Mouse (Mus musculus) midbrain, embryonic 12.5 days (tissue): ENCODE data around the gene Snx33. TPM values are rescaled to one million over a fixed set of nuclear protein-coding genes. Genes with fewer than 3 reads are reported as not detected.
"Not testable (repeated sequence)": the region's sequence is repeated elsewhere in the genome, so short reads cannot be mapped to it uniquely, and the experiment has no call there.

Experiments used
- ATAC-seq: fragments of 200-750 bp; cut with Nextera tagmentation; 2 replicates; pipeline ENCODE4 v1.8.0; 2017; ENCODE audit warnings: low read depth, moderate TSS enrichment, moderate library complexity; ENCODE audit not compliant: low FRiP score
- H3K27ac ChIP-seq: fragments of 300-500 bp; sonication (generic); replicated peaks from 2 replicates; pipeline ENCODE4 v1.5.1; 2016; ENCODE audit warnings: mild to moderate bottlenecking
- H3K27me3 ChIP-seq: fragments of 300-500 bp; sonication (generic); 2 replicates; pipeline ENCODE4 v1.6.1; 2016; ENCODE audit warnings: mild to moderate bottlenecking
- H3K36me3 ChIP-seq: fragments of 300-500 bp; sonication (generic); 2 replicates; pipeline ENCODE4 v1.6.1; 2016
- H3K4me1 ChIP-seq: fragments of 300-500 bp; sonication (generic); 2 replicates; pipeline ENCODE4 v1.6.1; 2016
- H3K4me2 ChIP-seq: fragments of 300-500 bp; sonication (generic); replicated peaks from 2 replicates; pipeline ENCODE4 v1.6.1; 2016; ENCODE audit warnings: mild to moderate bottlenecking, moderate library complexity
- H3K4me3 ChIP-seq: fragments of 300-500 bp; sonication (generic); 2 replicates; pipeline ENCODE4 v1.5.1; 2016; ENCODE audit warnings: mild to moderate bottlenecking
- H3K9ac ChIP-seq: fragments of 300-500 bp; sonication (generic); replicated peaks from 2 replicates; pipeline ENCODE4 v1.6.1; 2016; ENCODE audit warnings: mild to moderate bottlenecking, moderate library complexity
- H3K9me3 ChIP-seq: fragments of 300-500 bp; sonication (generic); 2 replicates; pipeline ENCODE4 v1.6.1; 2016; ENCODE audit warnings: mild to moderate bottlenecking
- WGBS: fragments of 180-500 bp; shearing (Covaris S2); methylation state at CpG from one replicate; pipeline ENCODE4 v1.1.7; 2016; 5-methylcytosine and 5-hydroxymethylcytosine counted together
- polyA plus RNA-seq: library from polyadenylated mRNA; unstranded; fragments of >200 nt; fragmentation: Nextera tagmentation; extraction: Ambion mirVana; gene quantifications from 2 replicates; pipeline ENCODE4 v1.2.1, GENCODE M21; 2016

Snx33 gene
- polyA plus RNA-seq, 1 experiment from 2014 or later: 7.8 TPM

DNA sequence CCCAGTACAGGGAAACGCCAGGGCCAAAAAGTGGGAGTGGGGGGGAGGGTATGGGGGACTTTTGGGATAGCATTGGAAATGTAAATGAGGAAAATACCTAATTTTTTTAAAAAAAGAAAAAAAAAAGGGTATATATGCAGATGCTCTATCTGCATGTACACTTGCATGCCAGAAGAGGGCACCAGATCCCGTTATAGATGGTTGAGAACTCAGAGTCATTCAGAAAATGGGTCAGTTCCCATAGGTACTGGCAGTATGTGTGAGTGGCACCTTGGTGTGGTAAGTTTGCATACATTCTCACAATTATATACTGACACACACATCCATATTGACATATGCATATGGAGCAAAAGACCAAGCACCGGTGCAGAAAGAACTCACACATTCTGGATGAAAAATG is 19.3 kb upstream of the Snx33 start:
- WGBS: 26% methylated on average over 3 of the region's 3 CpGs
- not testable (repeated sequence) for ATAC-seq

DNA sequence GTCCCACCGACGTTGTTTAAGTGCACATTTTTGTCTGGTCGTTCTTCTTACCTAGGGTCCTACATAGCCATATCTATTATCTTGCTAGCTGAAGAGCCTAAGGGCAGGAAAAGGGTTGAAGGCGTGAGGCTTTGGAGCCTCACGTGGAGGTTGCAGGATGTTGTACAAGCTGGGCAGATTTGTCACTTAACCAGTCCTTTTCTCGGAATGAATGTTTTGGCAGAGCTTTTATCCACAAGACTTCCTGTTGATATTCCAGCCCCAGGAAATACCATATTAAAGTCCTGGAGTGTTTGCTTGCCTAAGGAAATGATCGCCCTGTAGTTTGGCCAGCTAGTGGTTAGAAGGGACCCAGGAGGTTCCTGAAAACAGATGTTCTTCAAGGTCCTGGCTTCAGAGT is 10.2 kb upstream of the Snx33 start:
- Histone ChIP-seq H3K9me3 (no peaks in the 10 kb centered on the region), H3K4me3 (peak overlapping the region; percentile 91), H3K4me1 (peaks cover 19% of the 10 kb centered on the region), H3K27ac (no peak overlapping the region), H3K36me3 (no peaks in the 10 kb centered on the region), H3K27me3 (no peaks in the 10 kb centered on the region), H3K9ac (peak overlapping the region; percentile 87), H3K4me2 (peak overlapping the region; percentile 96)
- no peak for ATAC-seq
- 9% methylated on average over 7 of the region's 7 CpGs for WGBS

More for the DNA sequence above, 19.3 kb upstream of the Snx33 start:
- H3K9me3 ChIP-seq, H3K4me2 ChIP-seq, H3K27me3 ChIP-seq, H3K9ac ChIP-seq, H3K27ac ChIP-seq, H3K36me3 ChIP-seq, H3K4me3 ChIP-seq: not testable (repeated sequence)
- H3K4me1 ChIP-seq: peaks cover 13% of the 10 kb centered on the region; the same call in 1 of the 2 replicates

DNA sequence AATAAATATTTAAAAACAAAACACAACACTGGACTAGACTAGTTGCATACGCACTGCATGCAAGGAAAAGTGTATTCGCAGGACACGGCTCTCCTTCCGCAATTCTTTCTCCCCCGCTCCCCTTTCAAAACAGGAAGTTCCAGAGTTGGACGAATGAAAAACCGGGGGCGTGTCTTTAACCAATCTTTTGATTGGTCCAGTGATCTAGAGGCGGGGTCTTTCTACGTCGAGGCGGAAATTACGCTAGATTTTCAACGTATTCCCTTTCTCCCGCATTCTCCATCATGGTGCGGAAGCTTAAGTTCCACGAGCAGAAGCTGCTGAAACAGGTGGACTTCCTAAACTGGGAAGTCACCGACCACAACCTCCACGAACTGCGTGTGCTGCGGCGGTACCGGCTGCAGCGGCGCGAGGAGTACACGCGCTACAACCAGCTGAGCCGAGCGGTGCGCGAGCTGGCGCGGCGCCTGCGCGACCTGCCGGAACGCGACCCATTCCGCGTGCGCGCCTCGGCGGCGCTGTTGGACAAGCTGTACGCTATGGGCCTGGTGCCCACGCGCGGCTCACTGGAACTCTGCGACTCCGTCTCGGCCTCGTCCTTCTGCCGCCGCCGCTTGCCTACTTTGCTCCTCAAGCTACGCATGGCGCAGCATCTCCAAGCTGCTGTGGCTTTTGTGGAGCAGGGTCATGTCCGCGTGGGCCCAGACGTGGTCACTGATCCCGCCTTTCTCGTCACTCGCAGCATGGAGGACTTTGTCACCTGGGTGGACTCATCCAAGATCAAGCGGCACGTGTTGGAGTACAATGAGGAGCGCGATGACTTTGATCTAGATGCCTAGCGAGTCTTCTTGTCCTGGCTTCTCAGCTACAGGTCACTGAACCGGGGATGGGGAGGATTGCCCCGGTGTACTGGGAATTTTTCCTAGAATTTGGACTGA is 9.3 kb upstream of the Snx33 start, which contains the start of gene Imp3:
Gene Imp3 (plus strand): TSS at position 253 of the 938 bp plus-strand sequence.
- under 1% methylated on average over 73 of the region's 73 CpGs for WGBS
- Histone ChIP-seq H3K9me3 (no peaks in the 10 kb centered on the region), H3K27ac (peak within 1 kb of the TSS; percentile 79), H3K27me3 (no peaks in the 10 kb centered on the region), H3K4me3 (peak within 1 kb of the TSS; percentile 91), H3K9ac (peak within 1 kb of the TSS; percentile 87), H3K4me2 (peak within 1 kb of the TSS; percentile 96), H3K36me3 (no peaks in the 10 kb centered on the region), H3K4me1 (peaks cover 19% of the 10 kb centered on the region)
- peak; percentile 95 for ATAC-seq

DNA sequence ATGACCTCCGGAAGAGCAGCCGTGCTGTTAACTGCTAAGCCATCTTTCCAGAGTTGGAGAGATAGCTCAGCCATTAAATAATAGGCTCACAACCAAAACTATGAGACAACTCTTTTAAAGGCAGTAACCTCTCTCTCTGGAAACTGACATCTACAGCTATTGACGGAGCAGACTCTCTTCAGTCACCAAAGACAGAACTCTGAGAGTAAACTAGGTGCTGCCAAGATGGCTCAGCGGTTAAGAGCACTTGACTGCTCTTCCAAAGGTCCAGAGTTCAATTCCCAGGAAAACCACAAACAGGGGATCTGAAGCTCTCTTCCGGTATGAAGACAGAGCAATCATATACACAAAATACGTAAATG is 8.7 kb upstream of the Snx33 start:
- Histone ChIP-seq H3K27ac (no peak overlapping the region), H3K4me1 (peaks cover 19% of the 10 kb centered on the region), H3K4me3 (peak overlapping the region; percentile 91), H3K4me2 (peak overlapping the region; percentile 48), H3K9me3 (no peaks in the 10 kb centered on the region), H3K27me3 (no peaks in the 10 kb centered on the region), H3K9ac (no peak overlapping the region), H3K36me3 (no peaks in the 10 kb centered on the region)
- ATAC-seq: no peak
- 20% methylated on average over 6 of the region's 6 CpGs for WGBS

DNA sequence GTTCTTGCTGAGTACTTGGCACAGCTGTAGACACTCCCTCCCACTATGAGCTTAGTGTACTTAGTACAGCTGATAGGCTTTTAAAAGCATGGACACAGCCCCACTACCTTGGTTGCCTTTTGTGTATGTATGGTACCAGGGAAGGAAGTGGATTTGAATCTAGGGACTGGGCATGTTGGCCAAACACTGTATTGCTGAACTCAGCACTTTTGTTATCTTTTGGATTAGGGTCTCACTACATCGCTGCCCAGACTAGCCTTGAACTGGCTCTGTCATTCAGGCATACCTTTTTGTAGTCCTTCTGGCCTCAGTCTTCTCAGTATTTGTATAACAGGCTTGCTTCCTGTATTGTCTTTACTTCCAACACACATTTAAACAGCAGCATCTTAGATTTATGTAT is 2.4 kb upstream of the Snx33 start:
- no peak for ATAC-seq
- peaks cover 17% of the 10 kb centered on the region for H3K27me3 ChIP-seq
- no peak overlapping the region for H3K4me2 ChIP-seq
- no peak overlapping the region for H3K27ac ChIP-seq
- H3K9ac ChIP-seq: no peak overlapping the region
- peaks cover 26% of the 10 kb centered on the region for H3K4me1 ChIP-seq
- no peaks in the 10 kb centered on the region for H3K9me3 ChIP-seq
- H3K4me3 ChIP-seq: no peak overlapping the region
- H3K36me3 ChIP-seq: no peaks in the 10 kb centered on the region
- WGBS: 80% methylated on average over 1 of the region's 1 CpGs

DNA sequence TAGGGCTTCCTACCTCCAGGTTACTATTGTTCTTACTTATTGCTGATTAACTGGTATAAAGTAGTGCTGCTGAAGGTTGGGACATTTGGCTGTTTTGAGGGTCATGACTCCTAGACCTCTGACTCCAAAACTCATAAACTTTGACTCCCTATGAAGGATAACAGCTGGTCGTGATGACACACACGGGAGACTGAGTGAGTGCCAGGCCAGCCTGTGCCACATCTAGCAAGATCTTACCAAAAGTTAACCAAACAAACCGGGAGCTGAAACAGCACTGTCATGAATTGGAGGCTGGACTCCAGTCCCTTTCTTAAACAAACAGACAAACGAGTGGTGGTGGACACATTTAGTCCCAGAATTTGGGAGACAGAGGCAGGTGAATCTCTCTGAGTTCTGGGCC is 1.3 kb upstream of the Snx33 start:
- H3K9ac ChIP-seq: no peak overlapping the region
- no peak overlapping the region for H3K27ac ChIP-seq
- H3K36me3 ChIP-seq: no peaks in the 10 kb centered on the region
- 72% methylated on average over 4 of the region's 4 CpGs for WGBS
- H3K4me3 ChIP-seq: no peak overlapping the region
- H3K9me3 ChIP-seq: no peaks in the 10 kb centered on the region
- ATAC-seq: no peak
- H3K4me1 ChIP-seq: peaks cover 36% of the 10 kb centered on the region
- H3K4me2 ChIP-seq: no peak overlapping the region
- peaks cover 17% of the 10 kb centered on the region for H3K27me3 ChIP-seq

DNA sequence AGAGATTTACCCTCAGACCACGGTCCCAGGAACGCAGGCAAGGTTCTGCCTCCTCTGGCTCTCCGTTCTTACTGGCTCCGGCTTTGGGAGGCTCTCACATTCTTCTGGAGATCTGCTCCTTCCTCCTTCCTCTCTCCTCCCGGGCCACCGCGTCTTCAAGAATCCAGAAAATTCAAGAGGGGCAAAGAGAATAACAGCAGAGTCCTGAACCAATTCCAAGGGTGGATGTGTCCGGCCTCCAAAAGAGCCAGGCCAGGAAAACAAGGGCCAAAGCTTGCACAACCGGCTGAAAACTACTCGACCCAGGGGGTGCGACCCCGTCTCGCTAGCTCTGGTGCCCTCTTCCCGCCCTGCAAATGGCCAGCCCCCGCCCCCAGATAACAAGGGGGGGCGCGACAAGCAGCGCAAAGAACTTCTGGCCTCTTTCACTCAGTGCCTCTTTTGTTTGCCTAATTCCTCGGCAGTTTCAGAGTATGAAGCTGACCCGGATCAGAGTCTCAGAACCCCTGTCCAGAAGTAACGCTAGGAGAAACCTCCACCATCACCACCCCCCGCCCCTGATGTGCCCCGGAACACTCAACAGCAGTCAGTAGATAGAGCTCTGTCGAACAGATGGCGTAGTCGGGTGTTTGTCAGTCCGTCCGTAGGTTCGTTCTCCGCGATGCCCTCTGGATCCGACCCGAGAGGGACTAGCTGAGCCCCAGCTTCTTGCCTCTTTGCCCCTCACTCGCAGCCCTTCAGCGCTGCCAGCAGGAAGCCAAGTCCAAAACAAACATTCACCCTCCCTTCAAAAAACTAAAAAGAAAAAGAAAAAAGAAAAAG is 769 bp downstream of the Snx33 start:
- H3K27ac ChIP-seq: peak overlapping the region; percentile 86
- H3K4me2 ChIP-seq: peak overlapping the region; percentile 78
- H3K9me3 ChIP-seq: no peaks in the 10 kb centered on the region
- H3K4me3 ChIP-seq: peak overlapping the region; percentile 70
- peak overlapping the region; percentile 71 for H3K9ac ChIP-seq
- peaks cover 17% of the 10 kb centered on the region for H3K27me3 ChIP-seq
- peaks cover 50% of the 10 kb centered on the region for H3K4me1 ChIP-seq
- peaks cover 2% of the 10 kb centered on the region; the same call in 1 of the 2 replicates for H3K36me3 ChIP-seq
- WGBS: under 1% methylated on average over 35 of the region's 35 CpGs
- ATAC-seq: peak; percentile 53

DNA sequence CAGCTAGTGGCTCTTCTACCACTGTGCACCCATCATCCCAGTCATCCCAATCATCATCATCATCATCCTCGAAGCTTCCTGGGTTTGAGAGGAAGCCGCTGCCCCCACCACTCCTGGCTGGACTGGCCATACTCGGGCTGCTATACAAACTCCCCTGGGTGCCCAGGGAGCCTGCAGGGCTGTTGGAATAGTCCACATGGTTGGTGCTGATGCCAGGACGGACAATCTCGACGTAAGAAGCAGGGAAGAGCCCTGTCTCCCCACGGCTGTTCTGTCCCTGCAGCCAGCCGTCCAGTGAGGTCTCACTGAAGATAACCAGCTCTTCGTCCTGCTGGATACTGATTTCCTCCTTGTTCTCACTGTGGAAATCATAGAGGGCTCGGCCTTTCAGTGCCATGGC is 1.8 kb downstream of the Snx33 start:
- H3K4me2 ChIP-seq: peak overlapping the region; percentile 78
- peak overlapping the region; percentile 70; the same call in 1 of the 2 replicates for H3K4me3 ChIP-seq

DNA sequence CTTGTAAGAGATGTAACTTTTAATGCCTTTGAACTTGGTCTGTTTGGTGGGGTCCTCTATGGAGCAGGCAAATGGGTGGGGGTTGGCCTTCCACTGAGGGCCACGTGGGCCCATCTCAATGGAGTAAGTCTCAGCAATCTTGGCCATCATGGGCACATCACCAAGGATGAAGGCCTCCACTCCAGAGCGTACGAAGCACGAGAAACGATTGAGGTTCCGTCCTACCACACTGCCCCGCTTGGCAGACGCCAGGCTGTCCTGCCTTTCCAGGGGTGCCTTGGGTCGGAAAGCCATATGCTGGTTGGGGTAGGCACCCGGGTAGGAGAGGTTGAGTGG is 2.2 kb downstream of the Snx33 start:
- H3K9ac ChIP-seq: no peak overlapping the region
- no peak overlapping the region for H3K27ac ChIP-seq
- peaks cover 17% of the 10 kb centered on the region for H3K27me3 ChIP-seq
- H3K4me1 ChIP-seq: peaks cover 50% of the 10 kb centered on the region
- no peak for ATAC-seq
- peak overlapping the region; percentile 78; the same call in 1 of the 2 replicates for H3K4me2 ChIP-seq
- H3K36me3 ChIP-seq: peaks cover 13% of the 10 kb centered on the region; the same call in 1 of the 2 replicates
- no peaks in the 10 kb centered on the region for H3K9me3 ChIP-seq
- WGBS: 95% methylated on average over 10 of the region's 10 CpGs
- H3K4me3 ChIP-seq: no peak overlapping the region

More for the DNA sequence above, 1.8 kb downstream of the Snx33 start:
- Histone ChIP-seq H3K9ac (no peak overlapping the region), H3K9me3 (no peaks in the 10 kb centered on the region), H3K27me3 (peaks cover 17% of the 10 kb centered on the region), H3K27ac (no peak overlapping the region), H3K36me3 (peaks cover 11% of the 10 kb centered on the region; the same call in 1 of the 2 replicates), H3K4me1 (peaks cover 50% of the 10 kb centered on the region)
- 83% methylated on average over 10 of the region's 10 CpGs for WGBS
- ATAC-seq: no peak

DNA sequence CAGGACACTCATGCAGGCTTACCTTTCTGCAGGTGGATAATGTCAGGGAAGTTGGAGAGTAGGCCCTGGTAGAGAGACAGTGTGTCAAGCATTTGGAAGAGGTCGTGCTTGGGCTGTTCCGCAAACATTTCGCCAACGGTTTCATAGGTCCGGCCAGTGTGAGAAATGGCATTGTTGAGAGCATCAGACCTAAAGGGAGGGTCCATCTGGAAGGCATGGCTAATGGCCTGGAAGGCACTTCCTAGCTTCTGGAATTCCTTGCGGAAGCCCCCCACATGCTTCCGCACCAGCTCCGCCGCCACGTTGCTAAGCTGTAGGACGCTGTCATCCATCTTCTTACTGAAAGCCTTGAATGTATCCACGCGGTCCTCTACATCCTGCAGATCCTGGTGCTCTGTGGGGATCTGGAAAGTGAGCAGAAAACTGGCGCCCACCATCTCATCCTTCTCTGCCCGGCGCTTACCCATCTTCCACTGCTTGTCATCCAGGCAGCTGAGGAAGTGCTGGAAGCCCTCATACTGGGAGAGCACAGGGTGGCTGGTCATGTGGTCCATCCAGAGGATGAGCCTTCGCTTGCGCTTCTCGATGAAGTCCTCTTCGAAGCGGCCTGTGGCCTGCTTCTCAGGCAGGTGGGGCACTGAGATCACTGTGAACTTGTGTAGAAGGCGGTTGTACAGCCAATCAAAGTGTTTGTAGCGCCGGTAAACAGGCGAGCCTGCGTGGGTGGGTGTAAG is 2.7 kb downstream of the Snx33 start:
- H3K27ac ChIP-seq: no peak overlapping the region
- H3K4me3 ChIP-seq: 0 out of 2 replicates have a peak overlapping the region, but pooled peaks have one; percentile 1
- no peaks in the 10 kb centered on the region for H3K9me3 ChIP-seq
- peaks cover 13% of the 10 kb centered on the region; the same call in 1 of the 2 replicates for H3K36me3 ChIP-seq
- ATAC-seq: no peak
- WGBS: 90% methylated on average over 26 of the region's 26 CpGs
- H3K4me2 ChIP-seq: peak overlapping the region; percentile 39
- H3K9ac ChIP-seq: no peak overlapping the region
- H3K4me1 ChIP-seq: peaks cover 50% of the 10 kb centered on the region
- peaks cover 15% of the 10 kb centered on the region for H3K27me3 ChIP-seq

DNA sequence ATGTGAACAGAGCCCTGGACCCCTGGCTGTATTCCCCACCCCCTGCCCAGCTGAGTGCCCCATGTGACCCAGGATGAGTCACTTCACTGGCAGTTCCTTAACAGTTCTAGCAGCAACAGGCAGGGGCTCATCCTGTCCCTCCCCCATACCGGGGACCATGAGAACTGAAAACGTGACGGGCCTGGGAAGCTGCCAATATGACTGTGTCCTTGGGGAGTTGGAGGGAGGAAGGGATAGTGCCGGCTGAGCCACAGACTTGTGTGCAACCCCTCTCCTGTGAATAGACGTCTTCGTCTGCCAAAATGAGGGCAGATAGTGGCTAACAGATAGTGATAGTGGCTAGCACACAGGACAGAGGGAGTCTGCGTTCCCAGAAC is 3.5 kb downstream of the Snx33 start:
- H3K9me3 ChIP-seq: no peaks in the 10 kb centered on the region
- peaks cover 50% of the 10 kb centered on the region for H3K4me1 ChIP-seq
- H3K27ac ChIP-seq: no peak overlapping the region
- H3K4me3 ChIP-seq: peak overlapping the region; percentile 1; the same call in 1 of the 2 replicates
- H3K9ac ChIP-seq: no peak overlapping the region
- WGBS: 41% methylated on average over 7 of the region's 7 CpGs
- peaks cover 17% of the 10 kb centered on the region; the same call in 1 of the 2 replicates for H3K36me3 ChIP-seq
- peaks cover 7% of the 10 kb centered on the region for H3K27me3 ChIP-seq
- no peak for ATAC-seq
- peak overlapping the region; percentile 39 for H3K4me2 ChIP-seq
